Mouse (Mus musculus) thymus, postnatal 10 days (tissue): ENCODE measurements around the gene H2-M10.2.

ENCODE experiments used
- DNase-seq, 2 experiments: peaks; one replicate each; pipeline ENCODE4 v3.0.0; 2021; ENCODE audit warnings: low spot score in 2 of 2

The H2-M10.2 gene

GRCm38 (mm10) chr17:36286390-36286789 lies at the start of gene H2-M10.2:
H2-M10.2 (minus strand) TSS chr17:36286490.
- no peak for DNase-seq

GRCm38 (mm10) chr17:36326055-36326454 lies 39.8 kb upstream of the H2-M10.2 start, which contains the start of gene H2-M10.1:
H2-M10.1 (minus strand) TSS chr17:36326155.
- no peak for DNase-seq

GRCm38 (mm10) chr17:36315689-36316253 lies 29.5 kb upstream of the H2-M10.2 start:
- DNase-seq: no peak

GRCm38 (mm10) chr17:36315041-36315688 lies 28.9 kb upstream of the H2-M10.2 start:
- peak; percentile 47 to 49 for DNase-seq

GRCm38 (mm10) chr17:36314511-36314910 lies 28.2 kb upstream of the H2-M10.2 start:
- peak in 1 of 2 experiments; percentile 14 for DNase-seq

- no peak for DNase-seq
Measured at GRCm38 (mm10) chr17:36309293-36309692, 23.0 kb upstream of the H2-M10.2 start.

- DNase-seq: peak; percentile 70 to 90
Measured at GRCm38 (mm10) chr17:36308855-36309254, 22.6 kb upstream of the H2-M10.2 start.

GRCm38 (mm10) chr17:36281521-36282245 lies 4.6 kb downstream of the H2-M10.2 start:
- no peak for DNase-seq

GRCm38 (mm10) chr17:36274776-36275175 lies 11.5 kb downstream of the H2-M10.2 start:
- DNase-seq: no peak

GRCm38 (mm10) chr17:36273796-36274195 lies 12.5 kb downstream of the H2-M10.2 start:
- DNase-seq: peak in 1 of 2 experiments; percentile 38

GRCm38 (mm10) chr17:36272643-36273366 lies 13.5 kb downstream of the H2-M10.2 start:
- DNase-seq: no peak

- peak; percentile 69 to 70 for DNase-seq
Measured at GRCm38 (mm10) chr17:36271586-36272256, 14.6 kb downstream of the H2-M10.2 start, which contains the start of gene Trim39. Trim39 (minus strand) TSS chr17:36272247.

GRCm38 (mm10) chr17:36270956-36271585 lies 15.2 kb downstream of the H2-M10.2 start:
- peak; percentile 87 to 91 for DNase-seq

GRCm38 (mm10) chr17:36265834-36266233 lies 20.5 kb downstream of the H2-M10.2 start:
- peak; percentile 56 to 83 for DNase-seq

GRCm38 (mm10) chr17:36264273-36264925 lies 21.9 kb downstream of the H2-M10.2 start:
- no peak for DNase-seq

GRCm38 (mm10) chr17:36261511-36262166 lies 24.7 kb downstream of the H2-M10.2 start:
- DNase-seq: no peak

GRCm38 (mm10) chr17:36257969-36258368 lies 28.3 kb downstream of the H2-M10.2 start, which contains the start of gene Rpp21:
Rpp21 (minus strand) TSS chr17:36258069.
- no peak for DNase-seq

GRCm38 (mm10) chr17:36257241-36257947 lies 28.9 kb downstream of the H2-M10.2 start:
- DNase-seq: peak; percentile 76

- DNase-seq: no peak
Measured at GRCm38 (mm10) chr17:36253087-36253600, 33.1 kb downstream of the H2-M10.2 start.
